8 mouse cellular contexts compared by ENCODE assay signal in genomic region chr5:148897069-148897702, GRCm38 (mm10). TPM values are rescaled to one million over a fixed set of nuclear protein-coding genes. Genes with fewer than 3 reads are reported as not detected.
DNase-seq lines count a peak whose midpoint lies in the region; ATAC-seq and TF ChIP-seq lines count a peak whose summit lies in the region.

No protein-coding gene starts in this region.

- H3K9ac ChIP-seq in liver, embryonic 11.5 days (ENCODE audit: low read depth, low read length), result no peak overlapping the region

- peak; percentile 91 for ATAC-seq in liver, embryonic 11.5 days (replicated peaks; ENCODE audit: low FRiP score)
- no peak for ATAC-seq in cerebellum, adult (ENCODE audit: insufficient number of reproducible peaks, low FRiP score, low TSS enrichment)

- H3K4me1 ChIP-seq in bone marrow, adult 2 months (ENCODE audit: control insufficient read depth, insufficient read depth, low read length), result peaks cover 8% of the 10 kb centered on the region
- H3K4me1 ChIP-seq in liver, embryonic 11.5 days (replicated peaks; ENCODE audit: control insufficient read depth, insufficient read depth, low read length), result peaks cover 34% of the 10 kb centered on the region

- peaks cover 15% of the 10 kb centered on the region for H3K36me3 ChIP-seq in liver, embryonic 11.5 days (ENCODE audit: control insufficient read depth, insufficient read depth, low read length)

- H3K9me3 ChIP-seq in liver, embryonic 11.5 days (ENCODE audit: control insufficient read depth, low read length), result no peaks in the 10 kb centered on the region

- 12% methylated on average over 14 of the region's 14 CpGs for WGBS in bone marrow, adult 2 months
- WGBS in liver, embryonic 11.5 days, result 38% methylated on average over 14 of the region's 14 CpGs

- H3K27ac ChIP-seq in bone marrow, adult 2 months (ENCODE audit: control insufficient read depth, insufficient read depth, low read depth, low read length, poor library complexity), result peak overlapping the region; percentile 77
- H3K27ac ChIP-seq in liver, embryonic 11.5 days (ENCODE audit: low read depth, low read length), result peak overlapping the region; percentile 99

- peak overlapping the region; percentile 51 for H3K4me2 ChIP-seq in liver, embryonic 11.5 days

- TF ChIP-seq POLR2A in bone marrow, adult 2 months (IDR thresholded peaks at IDR 0.05; ENCODE audit: borderline replicate concordance, control insufficient read depth, low read depth, low read length), result no peak

- no peak for TF ChIP-seq CTCF in bone marrow, adult 2 months (IDR thresholded peaks at IDR 0.05; ENCODE audit: control insufficient read depth, insufficient read depth, low read length)

- H3K4me3 ChIP-seq in bone marrow, adult 2 months (replicated peaks; ENCODE audit: control insufficient read depth, low read depth, low read length), result no peak overlapping the region
- H3K4me3 ChIP-seq in liver, embryonic 11.5 days (ENCODE audit: low read depth, low read length), result no peak overlapping the region

- no peaks in the 10 kb centered on the region for H3K27me3 ChIP-seq in liver, embryonic 11.5 days (replicated peaks; ENCODE audit: control insufficient read depth, insufficient read depth, low read length)

- DNase-seq in c-Kit-positive CD71-positive TER-119-positive erythroid progenitor cells, embryonic 14.5 days (ENCODE audit: low spot score), result peak; percentile 90
- DNase-seq in heart, postnatal 4 days, result peak; percentile 62
- peak; percentile 57 for DNase-seq in liver, embryonic 11.5 days (ENCODE audit: low spot score)
- peak; percentile 77 to 80 for DNase-seq in right cerebral cortex, adult 2 months (ENCODE audit: low spot score in 2 of 2)
- DNase-seq in embryo, embryonic 11 days, result no peak
- no peak for DNase-seq in cerebellum, adult 8-10 months

RNA-seq across cellular contexts. Expression of gene Katnal1, which starts 31.9 kb away (rescaled TPM):
- 10.1 and 11.1 TPM in 2 replicates for polyA plus RNA-seq in bone marrow, adult 2 months (2011; ENCODE audit: insufficient read depth, insufficient read length, low replicate concordance, missing spikeins)
- total RNA-seq in heart, postnatal 4 days (2021), result 10 to 100 TPM in 1 of 2 experiments, 1 to 10 TPM in 1; 9.6 to 11.0 TPM
- 18.9 and 19.5 TPM in 2 replicates for polyA plus RNA-seq in liver, embryonic 11.5 days (2014; fragmentation: Nextera tagmentation; extraction: Ambion mirVana)

Comparison
In these comparisons a context has a peak if more than half of its experiments do, and no peak if none do; other contexts are left out.
1. DNase-seq: peak in c-Kit-positive CD71-positive TER-119-positive erythroid progenitor cells, embryonic 14.5 days (single experiment), heart, postnatal 4 days (single experiment), liver, embryonic 11.5 days (single experiment) and right cerebral cortex, adult 2 months (2 of 2); none in embryo, embryonic 11 days (single experiment) and cerebellum, adult 8-10 months (single experiment).